Mouse (Mus musculus) left cerebral cortex, postnatal 10 days (tissue): ENCODE measurements around the gene Grm3. TPM values are rescaled to one million over a fixed set of nuclear protein-coding genes. Genes with fewer than 3 reads are reported as not detected.

Experiments used
- DNase-seq, 2 experiments: peaks; one replicate each; pipeline ENCODE4 v3.0.0; 2021 to 2022; ENCODE audit warnings: low spot score in 2 of 2, mixed read lengths in 1 of 2; ENCODE audit errors: extremely low spot score in 1 of 2
- intact Hi-C: fragments of 180-260 bp; cut with DNase I; formaldehyde crosslinking; loops from one replicate; pipeline ENCODE4 v1.15.1; 2025
- total RNA-seq, 2 experiments: library from RNA; stranded (reverse); gene quantifications; 2 replicates each; pipeline ENCODE4 v1.2.3; 2021

The Grm3 gene
- 100 to 1,000 TPM; 139 to 171 TPM for total RNA-seq

- intact Hi-C loops = loop anchor here (10.0 kb wide), 1 partner anchor 200 kb away; no protein-coding TSS in a partner anchor
- peak in 1 of 2 experiments; percentile 42 for DNase-seq
Measured at GRCm38 (mm10) chr5:9724956-9725600, at the start of gene Grm3. Gene Grm3, minus strand, starts transcription at chr5:9725170.

GRCm38 (mm10) chr5:9755751-9756150 lies 30.8 kb upstream of the Grm3 start:
- DNase-seq = no peak
- intact Hi-C loops = no loop called here

- no peak for DNase-seq
- intact Hi-C loops = no loop called here
Measured at GRCm38 (mm10) chr5:9748184-9748583, 23.2 kb upstream of the Grm3 start.

GRCm38 (mm10) chr5:9744120-9744519 lies 19.1 kb upstream of the Grm3 start:
- no peak for DNase-seq
- intact Hi-C loops = no loop called here

GRCm38 (mm10) chr5:9725601-9726268 lies 765 bp upstream of the Grm3 start:
- DNase-seq = peak; percentile 74 to 81
- intact Hi-C loops = loop anchor here (10.0 kb wide), 1 partner anchor 201 kb away; no protein-coding TSS in a partner anchor

- DNase-seq = peak; percentile 26 to 50
- intact Hi-C loops = loop anchor here (10.0 kb wide), 1 partner anchor 200 kb away; no protein-coding TSS in a partner anchor
Measured at GRCm38 (mm10) chr5:9724287-9724955, 549 bp downstream of the Grm3 start.

GRCm38 (mm10) chr5:9721136-9721535 lies 3.8 kb downstream of the Grm3 start:
- intact Hi-C loops = loop anchor here (10.0 kb wide), 1 partner anchor 196 kb away; no protein-coding TSS in a partner anchor

GRCm38 (mm10) chr5:9716295-9716694 lies 8.7 kb downstream of the Grm3 start:
- intact Hi-C loops = loop anchor here (5.0 kb wide), 1 partner anchor 259 kb away; no protein-coding TSS in a partner anchor
- DNase-seq = peak in 1 of 2 experiments; percentile 15

More at GRCm38 (mm10) chr5:9721136-9721535, 3.8 kb downstream of the Grm3 start:
- DNase-seq = no peak

GRCm38 (mm10) chr5:9707096-9707495 lies 17.9 kb downstream of the Grm3 start:
- intact Hi-C loops = no loop called here
- no peak for DNase-seq

GRCm38 (mm10) chr5:9703385-9704009 lies 21.5 kb downstream of the Grm3 start:
- DNase-seq = peak in 1 of 2 experiments; percentile 34
- intact Hi-C loops = no loop called here

GRCm38 (mm10) chr5:9702656-9703384 lies 22.1 kb downstream of the Grm3 start:
- DNase-seq = no peak
- intact Hi-C loops = no loop called here

- intact Hi-C loops = no loop called here
- no peak for DNase-seq
Measured at GRCm38 (mm10) chr5:9692333-9692732, 32.6 kb downstream of the Grm3 start.

GRCm38 (mm10) chr5:9690599-9691242 lies 34.2 kb downstream of the Grm3 start:
- intact Hi-C loops = no loop called here
- no peak for DNase-seq

- intact Hi-C loops = no loop called here
- no peak for DNase-seq
Measured at GRCm38 (mm10) chr5:9690192-9690591, 34.8 kb downstream of the Grm3 start.

- intact Hi-C loops = no loop called here
- DNase-seq = no peak
Measured at GRCm38 (mm10) chr5:9683204-9683603, 41.8 kb downstream of the Grm3 start.

- intact Hi-C loops = no loop called here
- no peak for DNase-seq
Measured at GRCm38 (mm10) chr5:9669002-9669401, 56.0 kb downstream of the Grm3 start.

GRCm38 (mm10) chr5:9663416-9663815 lies 61.6 kb downstream of the Grm3 start:
- peak in 1 of 2 experiments; percentile 20 for DNase-seq

More at GRCm38 (mm10) chr5:9663416-9663815, 61.6 kb downstream of the Grm3 start:
- intact Hi-C loops = no loop called here
